Mouse (Mus musculus): ENCODE data around the gene Exoc4. TPM values are rescaled to one million over a fixed set of nuclear protein-coding genes. Genes with fewer than 3 reads are reported as not detected.
A peak's percentile ranks its signal among the peaks of the same experiment; 100 is the strongest.

Exoc4 gene
- total and polyA plus RNA-seq, 2 experiments, result 3.7 to 28.0 TPM

DNA sequence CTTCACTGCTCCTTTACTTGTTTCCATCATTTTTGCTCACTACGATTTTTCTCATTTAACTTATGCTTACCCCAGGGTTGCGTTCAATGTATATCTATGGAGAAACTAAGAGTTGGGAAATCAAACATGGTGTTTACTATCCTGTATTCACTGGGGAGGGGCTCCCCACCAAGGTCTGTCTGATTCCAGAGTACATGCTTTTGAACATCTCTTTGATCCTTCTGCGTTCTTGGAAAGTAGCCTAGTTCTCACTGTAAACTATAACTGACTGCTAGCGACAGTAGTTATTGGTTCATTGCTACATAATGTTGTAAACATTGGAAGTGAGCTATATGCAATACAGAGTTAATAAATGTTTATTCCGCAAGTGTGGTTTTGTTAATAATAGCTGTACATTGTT lies 460.5 kb downstream of the Exoc4 start:
- Histone ChIP-seq H3K27me3 (ENCODE audit: control insufficient read depth, insufficient read depth, low read length) (no peaks in the 10 kb centered on the region), H3K4me3 (ENCODE audit: insufficient read depth, low read depth, low read length) (no peak overlapping the region), H3K9ac (ENCODE audit: low read depth, low read length) (no peak overlapping the region), H3K4me1 (ENCODE audit: control insufficient read depth, insufficient read depth, low read length) (no peaks in the 10 kb centered on the region), H3K36me3 (ENCODE audit: control insufficient read depth, insufficient read depth, low read length) (no peaks in the 10 kb centered on the region), H3K27ac (replicated peaks; ENCODE audit: insufficient read depth, low read depth, low read length) (no peak overlapping the region), H3K79me2 (ENCODE audit: control insufficient read depth, insufficient read depth, low read length) (no peaks in the 10 kb centered on the region)
- no peak for DNase-seq (ENCODE audit: extremely low read depth, low read depth, low spot score)
- WGBS, result 46% methylated on average over 5 of the region's 5 CpGs
- TF ChIP-seq POLR2A (IDR thresholded peaks at IDR 0.05; ENCODE audit: extremely low read depth, insufficient read depth, low read length) (no peak), CTCF (IDR thresholded peaks at IDR 0.05; ENCODE audit: low read depth, low read length) (no peak)

DNA sequence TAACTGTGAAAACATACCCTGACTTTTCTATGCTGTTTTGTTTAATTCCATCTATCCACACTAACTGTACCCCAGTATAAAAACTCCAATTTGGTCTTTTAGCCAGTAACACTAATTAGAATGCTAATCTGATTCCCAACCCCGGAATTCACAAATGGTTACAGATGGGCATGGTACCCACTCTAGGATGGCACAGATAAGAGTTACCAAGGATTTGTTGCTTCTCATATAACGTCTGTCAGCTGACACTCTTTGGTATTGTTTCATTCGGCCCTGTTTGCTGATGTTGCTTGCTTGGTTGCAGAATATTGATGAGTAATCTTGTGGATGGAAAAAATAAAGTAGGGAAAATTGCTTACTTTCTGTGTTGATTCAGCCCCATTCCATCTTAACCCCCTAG lies 462.9 kb downstream of the Exoc4 start:
- Histone ChIP-seq H3K36me3 (ENCODE audit: control insufficient read depth, insufficient read depth, low read length) (no peaks in the 10 kb centered on the region), H3K4me1 (ENCODE audit: control insufficient read depth, insufficient read depth, low read length) (no peaks in the 10 kb centered on the region), H3K4me3 (ENCODE audit: insufficient read depth, low read depth, low read length) (no peak overlapping the region), H3K79me2 (ENCODE audit: control insufficient read depth, insufficient read depth, low read length) (no peaks in the 10 kb centered on the region), H3K27ac (replicated peaks; ENCODE audit: insufficient read depth, low read depth, low read length) (no peak overlapping the region), H3K9ac (ENCODE audit: low read depth, low read length) (no peak overlapping the region), H3K27me3 (ENCODE audit: control insufficient read depth, insufficient read depth, low read length) (no peaks in the 10 kb centered on the region)
- TF ChIP-seq CTCF (IDR thresholded peaks at IDR 0.05; ENCODE audit: low read depth, low read length) (no peak), POLR2A (IDR thresholded peaks at IDR 0.05; ENCODE audit: extremely low read depth, insufficient read depth, low read length) (no peak)
- 82% methylated on average over 3 of the region's 3 CpGs for WGBS
- no peak for DNase-seq (ENCODE audit: extremely low read depth, low read depth, low spot score)

DNA sequence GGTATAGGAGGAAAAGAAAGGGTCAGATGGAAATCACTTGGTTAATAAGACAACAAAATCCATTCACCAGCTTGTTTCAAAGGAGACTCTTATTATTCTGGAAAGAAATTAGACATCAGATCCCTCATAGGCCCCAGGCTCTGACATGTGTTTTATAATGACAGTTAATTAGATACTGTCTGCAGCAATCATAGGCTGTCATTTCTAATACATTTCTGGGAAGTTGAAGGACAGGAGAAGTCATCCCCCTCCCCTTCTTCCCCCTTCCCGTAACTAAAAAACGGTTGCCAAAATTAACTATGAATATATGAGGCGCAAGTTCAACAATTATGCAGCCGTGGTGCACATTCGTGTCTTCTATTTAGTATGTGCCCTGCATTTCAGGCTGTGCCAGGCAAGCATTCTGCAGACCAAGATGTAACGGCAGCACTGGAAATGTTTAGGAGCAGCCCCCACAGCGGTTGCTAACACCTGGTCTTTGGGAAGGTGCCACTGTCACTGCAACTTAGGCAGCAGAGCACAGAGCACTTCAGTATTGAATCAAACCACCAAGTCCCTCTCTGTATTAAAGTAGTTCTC lies 463.7 kb downstream of the Exoc4 start:
- Histone ChIP-seq H3K9ac (ENCODE audit: low read depth, low read length) (no peak overlapping the region), H3K4me1 (ENCODE audit: control insufficient read depth, insufficient read depth, low read length) (no peaks in the 10 kb centered on the region), H3K36me3 (ENCODE audit: control insufficient read depth, insufficient read depth, low read length) (no peaks in the 10 kb centered on the region), H3K27ac (replicated peaks; ENCODE audit: insufficient read depth, low read depth, low read length) (no peak overlapping the region), H3K4me3 (ENCODE audit: insufficient read depth, low read depth, low read length) (no peak overlapping the region), H3K79me2 (ENCODE audit: control insufficient read depth, insufficient read depth, low read length) (no peaks in the 10 kb centered on the region), H3K27me3 (ENCODE audit: control insufficient read depth, insufficient read depth, low read length) (no peaks in the 10 kb centered on the region)
- DNase-seq (ENCODE audit: extremely low read depth, low read depth, low spot score), result no peak
- TF ChIP-seq CTCF (IDR thresholded peaks at IDR 0.05; ENCODE audit: low read depth, low read length), result no peak
- TF ChIP-seq POLR2A (IDR thresholded peaks at IDR 0.05; ENCODE audit: extremely low read depth, insufficient read depth, low read length), result no peak
- WGBS, result 92% methylated on average over 7 of the region's 7 CpGs

DNA sequence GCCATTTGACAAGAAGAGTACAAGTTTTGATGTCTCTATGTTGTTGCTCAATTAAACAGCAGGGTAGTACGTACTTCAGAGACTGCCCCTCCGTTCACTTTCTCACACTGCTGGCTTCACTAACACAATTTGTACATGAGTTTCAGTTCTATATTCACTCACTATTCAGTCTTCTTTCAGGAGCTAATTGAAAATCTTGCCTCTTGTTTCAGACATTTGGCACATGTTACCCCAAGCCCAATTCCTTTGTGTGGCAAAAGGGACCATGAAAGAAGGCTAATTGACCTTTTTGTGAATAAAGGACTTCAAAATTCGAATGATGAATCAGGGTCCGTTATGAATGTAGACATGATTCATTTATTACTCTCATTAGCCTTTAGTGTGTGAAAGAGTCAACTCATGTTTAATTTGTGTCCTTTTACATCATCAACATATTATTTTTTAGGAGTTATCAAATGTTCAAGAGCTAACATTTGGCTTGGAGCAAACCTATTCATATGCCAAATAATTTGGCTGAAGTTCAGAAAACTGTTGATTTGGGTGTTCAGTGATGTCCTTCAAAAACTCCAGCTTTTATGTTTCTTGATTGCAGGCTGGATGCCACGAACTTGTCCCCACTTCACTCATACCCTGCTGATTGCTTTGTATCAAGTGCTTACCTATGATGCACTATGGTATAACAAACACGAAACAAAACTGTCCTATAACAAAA lies 467.5 kb downstream of the Exoc4 start:
- no peak overlapping the region for H3K27ac ChIP-seq (replicated peaks; ENCODE audit: insufficient read depth, low read depth, low read length)
- TF ChIP-seq CTCF (IDR thresholded peaks at IDR 0.05; ENCODE audit: low read depth, low read length), result no peak
- no peak for TF ChIP-seq POLR2A (IDR thresholded peaks at IDR 0.05; ENCODE audit: extremely low read depth, insufficient read depth, low read length)
- WGBS, result 85% methylated on average over 6 of the region's 6 CpGs
- no peaks in the 10 kb centered on the region for H3K79me2 ChIP-seq (ENCODE audit: control insufficient read depth, insufficient read depth, low read length)
- H3K36me3 ChIP-seq (ENCODE audit: control insufficient read depth, insufficient read depth, low read length), result no peaks in the 10 kb centered on the region
- H3K27me3 ChIP-seq (ENCODE audit: control insufficient read depth, insufficient read depth, low read length), result no peaks in the 10 kb centered on the region
- peak; percentile 4 for DNase-seq (ENCODE audit: extremely low read depth, low read depth, low spot score)
- H3K9ac ChIP-seq (ENCODE audit: low read depth, low read length), result no peak overlapping the region
- no peaks in the 10 kb centered on the region for H3K4me1 ChIP-seq (ENCODE audit: control insufficient read depth, insufficient read depth, low read length)
- no peak overlapping the region for H3K4me3 ChIP-seq (ENCODE audit: insufficient read depth, low read depth, low read length)

DNA sequence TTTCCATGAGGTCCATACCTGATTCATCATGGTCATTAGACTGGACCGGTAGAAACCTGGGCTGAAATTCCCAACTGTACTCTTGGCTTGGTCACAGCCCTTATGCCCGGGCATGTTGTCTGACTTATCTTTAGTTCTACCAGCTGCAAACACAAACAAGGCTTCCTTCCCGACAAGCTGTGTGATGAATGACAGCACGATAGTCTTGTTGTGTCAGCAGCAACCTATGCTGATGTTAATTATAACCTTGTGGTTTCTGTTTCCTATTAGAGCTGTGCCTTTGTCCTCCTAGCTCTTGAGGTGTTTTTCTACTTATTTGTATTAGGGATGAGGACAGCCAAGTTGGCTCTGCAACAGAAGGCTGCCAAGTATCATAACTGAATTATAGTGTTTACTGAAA lies 472.3 kb downstream of the Exoc4 start:
- H3K27me3 ChIP-seq (ENCODE audit: control insufficient read depth, insufficient read depth, low read length), result no peaks in the 10 kb centered on the region
- DNase-seq (ENCODE audit: extremely low read depth, low read depth, low spot score), result no peak
- no peak overlapping the region for H3K9ac ChIP-seq (ENCODE audit: low read depth, low read length)
- H3K4me3 ChIP-seq (ENCODE audit: insufficient read depth, low read depth, low read length), result no peak overlapping the region
- H3K4me1 ChIP-seq (ENCODE audit: control insufficient read depth, insufficient read depth, low read length), result no peaks in the 10 kb centered on the region
- no peaks in the 10 kb centered on the region for H3K79me2 ChIP-seq (ENCODE audit: control insufficient read depth, insufficient read depth, low read length)
- no peaks in the 10 kb centered on the region for H3K36me3 ChIP-seq (ENCODE audit: control insufficient read depth, insufficient read depth, low read length)
- no peak overlapping the region for H3K27ac ChIP-seq (replicated peaks; ENCODE audit: insufficient read depth, low read depth, low read length)
- no peak for TF ChIP-seq POLR2A (IDR thresholded peaks at IDR 0.05; ENCODE audit: extremely low read depth, insufficient read depth, low read length)
- TF ChIP-seq CTCF (IDR thresholded peaks at IDR 0.05; ENCODE audit: low read depth, low read length), result no peak
- WGBS, result 76% methylated on average over 4 of the region's 4 CpGs

DNA sequence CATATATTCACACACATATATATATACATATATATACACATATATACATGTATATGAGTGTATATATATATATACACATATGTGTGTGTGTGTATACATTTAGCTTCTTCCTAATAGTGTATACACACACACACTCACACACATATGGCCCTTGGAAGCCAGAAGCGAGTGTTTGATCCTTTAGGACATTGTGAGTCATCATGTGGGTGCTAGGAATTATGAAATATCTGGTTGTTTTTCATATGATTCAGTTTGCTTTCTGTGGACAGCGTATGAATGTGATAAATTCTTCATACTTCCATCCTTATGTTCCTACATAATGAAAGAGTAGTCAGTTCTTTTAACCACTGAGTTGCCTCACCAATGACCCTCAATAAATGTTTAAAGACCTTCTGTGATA lies 473.9 kb downstream of the Exoc4 start:
- H3K27me3 ChIP-seq (ENCODE audit: control insufficient read depth, insufficient read depth, low read length), result no peaks in the 10 kb centered on the region
- WGBS, result 97% methylated on average over 2 of the region's 2 CpGs
- H3K79me2 ChIP-seq (ENCODE audit: control insufficient read depth, insufficient read depth, low read length), result no peaks in the 10 kb centered on the region
- H3K9ac ChIP-seq (ENCODE audit: low read depth, low read length), result no peak overlapping the region
- H3K4me1 ChIP-seq (ENCODE audit: control insufficient read depth, insufficient read depth, low read length), result no peaks in the 10 kb centered on the region
- DNase-seq (ENCODE audit: extremely low read depth, low read depth, low spot score), result no peak
- H3K36me3 ChIP-seq (ENCODE audit: control insufficient read depth, insufficient read depth, low read length), result no peaks in the 10 kb centered on the region
- no peak overlapping the region for H3K27ac ChIP-seq (replicated peaks; ENCODE audit: insufficient read depth, low read depth, low read length)
- H3K4me3 ChIP-seq (ENCODE audit: insufficient read depth, low read depth, low read length), result no peak overlapping the region
- no peak for TF ChIP-seq CTCF (IDR thresholded peaks at IDR 0.05; ENCODE audit: low read depth, low read length)

All from liver, adult 2 months (tissue).